Mouse (Mus musculus): ENCODE measurements around the gene Ror2. TPM values are rescaled to one million over a fixed set of nuclear protein-coding genes. Genes with fewer than 3 reads are reported as not detected.
"Not testable (repeated sequence)": the region's sequence is repeated elsewhere in the genome, so short reads cannot be mapped to it uniquely, and the experiment has no call there.

Gene Ror2
- total RNA-seq (2015) (not detected in 2 replicates), total RNA-seq (2017) (not detected in 2 replicates)

DNA sequence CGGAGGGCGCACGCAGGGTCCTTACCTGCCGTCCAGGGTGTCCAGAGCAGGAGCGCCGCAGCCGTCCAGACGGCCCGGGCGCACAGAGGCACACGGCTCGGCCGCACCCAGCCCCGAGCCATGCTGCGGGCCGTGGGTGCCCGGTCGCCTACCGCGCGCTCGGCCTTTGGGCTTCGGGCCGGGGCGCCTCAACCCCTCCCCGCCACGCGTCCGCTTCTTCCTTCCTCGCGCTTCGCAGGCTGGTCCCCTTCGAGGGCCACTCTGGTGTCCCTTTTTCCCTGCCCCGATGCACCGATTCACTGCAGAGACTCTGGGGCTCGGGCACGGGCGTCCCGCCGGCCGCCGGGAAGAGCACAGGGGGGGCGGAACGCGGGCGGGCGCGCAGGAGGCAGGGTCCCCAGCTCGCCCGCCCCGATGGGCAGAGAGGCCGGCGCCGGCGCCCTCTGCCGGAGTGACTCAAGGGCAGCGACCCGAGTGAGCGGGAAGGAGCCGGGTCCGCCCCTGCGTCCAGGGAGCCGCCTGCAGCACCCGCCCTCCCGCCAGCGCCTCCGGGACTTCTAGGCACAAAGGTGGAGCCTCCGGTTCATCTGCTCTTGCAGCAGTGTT lies at the start of gene Ror2:
Ror2 (minus strand) TSS at position 369 of the 606 bp plus-strand sequence.
- ATAC-seq (ENCODE audit: poor library complexity, severe bottlenecking), result no peak

DNA sequence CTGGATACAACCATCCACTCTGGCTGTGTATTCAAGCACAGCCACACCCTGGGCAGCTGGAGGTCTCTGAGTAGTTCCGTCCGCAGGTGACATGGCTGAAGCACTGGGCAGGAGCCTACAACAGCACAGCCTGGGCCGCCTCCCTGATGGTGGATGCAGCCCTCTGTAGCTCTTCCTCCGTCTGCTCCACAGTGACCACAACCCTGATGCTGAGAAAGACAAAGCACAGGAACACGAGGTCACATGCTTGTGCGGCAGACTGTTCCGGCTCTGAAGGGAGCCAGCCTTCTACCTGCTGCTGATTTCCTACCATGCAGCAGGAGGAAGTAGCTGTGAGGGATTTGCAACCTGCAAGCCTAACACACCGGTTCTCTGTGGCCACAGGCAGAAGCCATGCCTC lies 47.8 kb upstream of the Ror2 start:
- ATAC-seq (ENCODE audit: poor library complexity, severe bottlenecking), result no peak

DNA sequence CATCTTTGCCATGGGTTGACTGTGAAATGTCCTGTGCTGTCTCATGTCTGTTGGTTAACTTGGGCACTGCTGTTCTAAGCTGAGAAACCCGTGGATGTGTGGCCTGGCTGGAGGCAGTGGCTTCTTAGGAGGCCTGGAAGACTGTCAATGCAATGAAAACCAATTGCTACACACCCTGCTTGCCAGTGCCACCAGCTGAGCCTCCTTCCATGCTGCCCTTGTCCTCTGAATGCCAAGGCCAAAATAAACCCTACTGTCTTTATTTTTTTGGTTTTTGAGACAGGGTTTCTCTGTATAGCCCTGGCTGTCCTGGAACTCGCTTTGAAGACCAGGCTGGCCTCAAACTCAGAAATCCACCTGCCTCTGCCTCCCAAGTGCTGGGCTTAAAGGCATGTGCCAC lies 44.3 kb upstream of the Ror2 start:
- ATAC-seq (ENCODE audit: poor library complexity, severe bottlenecking), result no peak

DNA sequence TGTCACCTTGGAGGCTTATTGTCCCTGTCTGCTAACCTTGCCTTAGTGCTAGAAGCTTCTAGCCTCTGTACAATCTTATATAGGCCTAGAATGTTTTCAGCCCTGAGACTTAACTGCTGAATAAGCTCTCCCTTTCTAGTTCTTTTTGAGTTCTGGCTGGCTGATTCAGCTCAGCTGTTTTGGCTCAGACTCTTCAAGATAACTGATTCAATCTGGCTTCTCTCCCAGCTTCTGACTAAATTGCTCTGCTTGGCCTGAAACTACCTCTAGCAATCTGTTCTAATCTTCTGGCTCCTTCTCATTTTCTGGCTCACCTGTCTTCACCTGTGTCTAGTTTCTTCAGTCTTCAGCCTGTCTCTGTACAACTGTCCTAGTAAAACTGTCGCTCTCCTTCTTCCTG lies 39.6 kb upstream of the Ror2 start:
- ATAC-seq (ENCODE audit: poor library complexity, severe bottlenecking), result no peak

DNA sequence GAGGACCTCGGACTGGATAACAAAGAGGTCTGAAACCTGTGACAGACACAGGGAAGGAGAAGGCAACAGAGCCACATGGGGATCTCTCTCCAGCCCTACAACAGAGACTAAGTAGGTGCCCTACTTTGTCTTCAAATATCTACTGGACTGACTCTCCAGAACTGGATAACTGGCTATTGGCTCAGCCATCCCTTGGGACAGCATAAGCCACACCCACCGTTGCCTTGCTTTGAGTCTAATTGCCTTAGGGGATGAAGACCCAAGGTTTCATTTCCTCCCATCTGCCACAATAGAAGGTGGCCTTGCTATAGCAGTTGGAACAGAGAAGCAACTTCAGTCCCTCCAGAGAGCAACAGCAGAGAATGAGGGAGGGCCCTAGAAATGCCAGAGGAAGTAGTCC lies 37.7 kb upstream of the Ror2 start:
- no peak for ATAC-seq (ENCODE audit: poor library complexity, severe bottlenecking)

DNA sequence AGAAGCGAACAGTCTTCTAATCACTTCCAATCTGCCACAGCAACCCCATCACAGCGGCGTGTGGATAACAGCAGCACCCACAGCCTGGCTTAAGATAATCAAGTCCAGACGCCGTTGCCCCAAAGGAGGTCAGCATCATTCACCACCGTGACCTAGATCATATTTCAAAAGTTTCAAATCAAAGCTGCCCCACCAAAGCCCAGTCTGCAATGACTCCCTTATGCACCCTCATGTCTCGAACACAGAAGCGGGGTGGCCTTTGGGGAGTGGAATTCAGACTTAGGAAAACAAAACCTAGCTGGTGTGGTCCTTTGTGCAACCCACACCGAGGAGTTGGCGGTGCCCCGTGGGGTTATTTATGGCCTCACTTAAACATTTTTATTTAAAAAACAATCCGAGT lies 35.0 kb upstream of the Ror2 start:
- ATAC-seq (ENCODE audit: poor library complexity, severe bottlenecking), result no peak

DNA sequence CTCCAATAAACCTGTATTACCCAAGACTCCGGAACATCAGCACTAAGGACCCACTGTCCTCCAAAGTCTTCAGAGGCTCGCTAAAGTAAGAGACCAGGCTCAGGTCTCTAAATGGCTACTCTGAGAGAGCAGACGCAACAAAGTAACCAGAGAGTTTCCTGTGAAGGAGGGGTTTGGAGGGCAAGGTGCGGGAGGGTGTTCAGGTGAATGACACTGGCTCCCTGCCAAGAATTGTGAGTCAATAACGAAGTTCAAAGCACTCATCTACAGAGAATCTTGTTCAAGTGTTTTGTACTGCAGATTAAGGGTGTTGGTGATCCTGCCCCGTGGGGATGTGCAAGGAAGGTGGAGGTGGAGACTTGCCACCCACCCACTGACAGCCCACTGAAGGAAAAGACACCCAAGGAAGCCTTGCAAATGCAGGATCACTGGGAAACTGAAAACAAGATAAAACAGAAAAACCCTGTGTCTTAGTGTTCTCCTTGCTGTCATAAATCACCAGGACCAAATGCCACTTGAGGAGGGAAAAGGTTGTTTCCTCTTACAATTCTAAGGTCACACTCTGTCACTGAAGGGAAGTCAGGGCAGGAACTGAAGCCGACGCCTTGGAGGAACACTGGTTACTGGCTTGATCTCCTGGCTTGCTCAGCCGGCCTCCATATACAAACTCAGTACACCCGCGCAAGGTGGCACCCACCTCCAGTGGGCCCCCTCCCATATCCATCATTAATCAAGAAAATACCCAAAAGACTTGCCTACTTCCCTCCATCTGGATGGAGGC lies 30.8 kb upstream of the Ror2 start:
- ATAC-seq (ENCODE audit: poor library complexity, severe bottlenecking), result no peak

DNA sequence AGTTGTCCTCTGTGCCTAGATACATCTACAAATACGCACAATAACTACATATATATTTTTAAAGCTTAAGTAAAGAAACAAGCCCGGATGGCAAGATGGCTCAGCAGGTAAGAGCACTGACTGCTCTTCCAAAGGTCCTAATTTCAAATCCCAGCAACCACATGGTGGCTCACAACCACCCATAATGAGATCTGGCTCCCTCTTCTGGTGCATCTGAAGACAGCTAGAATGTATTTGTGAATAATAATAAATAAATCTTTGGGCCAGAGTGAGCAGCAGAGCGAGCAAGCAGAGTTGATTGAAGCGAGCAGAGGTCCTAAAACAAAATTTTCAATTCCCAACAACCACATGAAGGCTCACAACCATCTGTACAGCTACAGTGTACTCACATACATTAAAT lies 29.8 kb upstream of the Ror2 start:
- not testable (repeated sequence) for ATAC-seq (ENCODE audit: poor library complexity, severe bottlenecking)

DNA sequence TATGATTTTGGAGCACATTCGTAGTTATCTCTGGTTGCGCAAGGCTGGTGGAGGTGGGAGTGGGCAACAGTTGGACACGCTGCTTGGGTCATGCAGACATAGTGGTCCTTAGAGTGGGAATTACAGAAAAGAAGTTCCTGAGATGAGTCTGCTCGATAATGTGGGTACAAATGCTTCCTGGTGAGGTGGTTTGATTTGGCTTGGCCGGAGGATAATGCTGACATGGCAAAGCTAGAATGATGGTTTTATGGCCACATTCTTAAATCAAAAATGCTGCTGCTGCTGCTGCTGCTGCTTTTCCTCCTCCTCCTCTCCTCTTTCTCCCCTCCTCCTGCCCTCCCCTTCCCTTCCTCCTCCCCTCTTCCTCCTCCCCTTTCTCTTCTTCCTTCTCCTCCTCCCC lies 24.5 kb upstream of the Ror2 start:
- ATAC-seq (ENCODE audit: poor library complexity, severe bottlenecking), result no peak

DNA sequence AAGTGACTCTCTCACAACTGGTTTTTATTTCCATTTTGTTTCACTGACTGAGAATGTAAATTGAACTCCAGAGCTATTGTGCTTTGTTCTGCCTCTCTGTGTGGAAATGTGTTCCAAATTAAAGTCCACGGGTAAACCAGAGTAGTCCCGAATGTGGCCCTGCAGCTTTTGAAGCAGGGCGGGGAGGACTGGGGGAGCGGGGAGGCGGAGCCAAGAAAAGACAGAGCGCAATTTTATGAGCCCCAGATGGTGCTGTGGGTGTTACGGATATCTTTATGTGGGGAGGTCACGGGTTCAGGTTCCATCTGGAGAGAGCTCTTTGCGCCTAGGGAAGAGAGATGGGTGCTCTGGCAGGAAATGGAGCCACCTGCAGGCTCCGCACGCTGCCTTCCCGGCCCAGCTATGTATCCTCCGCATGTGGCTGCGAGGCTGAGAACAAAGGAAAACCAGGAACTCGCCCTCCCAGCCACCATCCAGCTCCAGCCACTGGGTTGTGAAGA lies 23.8 kb upstream of the Ror2 start:
- no peak for ATAC-seq (ENCODE audit: poor library complexity, severe bottlenecking)

DNA sequence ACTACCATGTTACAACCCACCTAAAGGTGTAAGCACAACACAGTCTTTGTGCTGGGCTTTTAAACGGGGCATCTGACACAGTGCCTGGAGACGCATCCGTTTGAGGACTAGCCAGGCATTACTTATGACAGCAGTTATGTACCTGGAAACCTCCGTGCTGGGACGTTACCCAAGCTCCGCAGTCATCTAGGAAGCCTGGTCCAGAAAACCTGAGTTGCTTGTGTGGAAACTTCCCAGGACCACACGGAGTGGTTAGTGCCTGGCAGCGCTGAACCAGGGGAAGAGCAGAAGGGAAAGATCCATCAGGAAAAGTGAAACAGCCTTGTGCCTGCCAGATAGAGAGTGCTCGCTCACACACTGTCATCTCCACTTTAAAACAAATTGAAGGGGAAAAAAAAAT lies 23.2 kb upstream of the Ror2 start:
- ATAC-seq (ENCODE audit: poor library complexity, severe bottlenecking), result no peak

DNA sequence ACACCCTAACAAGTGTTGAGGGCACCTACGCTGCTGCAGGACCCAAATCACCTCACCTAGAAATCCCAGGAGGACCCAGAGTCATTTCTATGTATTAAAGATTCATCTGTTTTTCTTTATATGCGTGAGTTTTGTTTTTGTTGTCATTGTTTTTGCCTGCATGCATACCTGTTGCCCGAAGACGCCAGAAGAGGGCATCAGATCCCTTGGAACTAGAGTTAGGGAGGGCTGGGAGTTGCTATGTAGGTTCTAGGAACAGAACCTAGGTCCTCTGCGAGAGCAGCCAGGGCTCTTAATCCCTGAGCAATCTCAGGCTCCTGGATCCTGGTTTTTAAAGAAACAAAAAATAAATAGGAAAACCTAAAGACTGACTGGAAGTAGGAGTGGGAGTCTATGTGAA lies 20.9 kb upstream of the Ror2 start:
- no peak for ATAC-seq (ENCODE audit: poor library complexity, severe bottlenecking)

DNA sequence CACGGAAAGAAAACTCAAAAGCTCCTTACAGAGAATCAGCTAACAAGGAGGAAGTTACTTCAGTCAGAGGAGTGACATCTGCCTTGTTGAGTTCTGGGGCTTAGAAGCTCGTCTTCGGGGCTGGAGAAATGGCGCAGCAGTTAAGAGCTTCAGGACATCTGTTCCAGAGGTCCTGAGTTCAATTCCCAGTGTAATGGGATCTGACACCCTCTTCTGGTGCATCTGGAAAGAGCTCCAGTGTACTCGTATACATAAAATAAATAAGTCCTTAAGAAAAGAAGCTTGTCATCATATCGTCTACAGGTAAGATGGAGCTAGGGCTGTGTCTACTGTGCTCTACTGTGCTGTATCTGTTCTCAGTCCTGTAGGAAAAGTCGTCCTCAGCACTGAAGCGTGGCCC lies 19.3 kb upstream of the Ror2 start:
- no peak for ATAC-seq (ENCODE audit: poor library complexity, severe bottlenecking)

DNA sequence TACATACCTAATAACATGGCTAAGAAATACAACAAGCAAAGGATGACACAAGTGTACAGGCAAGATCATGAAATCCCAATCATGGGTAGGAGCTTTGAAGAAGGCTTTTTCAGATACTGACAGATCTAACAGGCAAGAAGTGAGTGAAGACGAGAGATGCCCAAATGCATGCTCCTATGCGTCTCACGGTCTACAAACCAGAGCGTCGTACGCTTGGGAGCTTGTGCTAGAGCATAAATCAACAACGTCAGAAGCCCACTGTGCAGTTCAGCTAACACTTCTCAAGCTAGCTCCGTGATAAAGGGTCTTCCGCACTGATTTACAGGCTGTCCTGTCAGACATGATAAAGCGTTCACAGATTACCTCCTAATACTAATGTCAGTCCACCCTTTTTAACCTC lies 16.8 kb upstream of the Ror2 start:
- ATAC-seq (ENCODE audit: poor library complexity, severe bottlenecking), result no peak

DNA sequence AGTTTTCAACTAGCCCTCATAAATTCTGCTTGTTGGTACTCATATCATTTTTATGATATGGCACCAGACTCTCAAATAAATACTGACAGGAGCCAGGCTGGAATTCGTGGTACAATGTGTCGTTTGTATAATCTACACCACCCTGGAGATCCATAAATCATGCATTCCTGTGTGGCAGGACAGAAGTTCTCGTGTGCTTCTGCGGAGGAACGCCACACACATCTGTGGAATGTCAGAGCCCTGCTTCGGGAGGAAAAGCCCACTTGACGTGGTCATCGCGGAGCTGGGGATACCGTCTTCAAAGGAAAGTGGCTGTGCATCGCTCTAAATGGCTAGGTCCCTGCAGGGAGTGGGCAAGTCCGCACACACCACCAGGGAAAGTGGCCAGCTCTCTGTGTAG lies 7.1 kb upstream of the Ror2 start:
- ATAC-seq (ENCODE audit: poor library complexity, severe bottlenecking), result no peak

DNA sequence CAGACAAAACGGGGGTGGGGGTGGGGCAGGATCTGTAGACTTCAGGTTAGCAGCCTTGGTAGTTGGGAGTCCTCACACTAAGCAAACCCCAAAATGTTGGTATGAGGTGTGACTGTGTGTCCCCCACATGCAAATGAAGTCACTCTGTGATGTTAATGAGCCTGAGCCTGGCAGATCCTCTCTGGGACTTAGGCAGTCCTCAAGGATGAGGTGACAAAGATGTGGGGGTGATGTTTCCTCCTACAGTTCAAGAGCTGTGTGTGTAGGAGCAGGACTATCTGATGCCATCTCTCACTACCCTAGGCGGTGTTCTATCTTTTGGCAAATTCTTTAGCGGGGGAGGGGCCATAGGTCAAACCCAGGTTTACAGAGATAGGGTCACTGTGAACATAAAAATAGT lies 6.3 kb upstream of the Ror2 start:
- no peak for ATAC-seq (ENCODE audit: poor library complexity, severe bottlenecking)

DNA sequence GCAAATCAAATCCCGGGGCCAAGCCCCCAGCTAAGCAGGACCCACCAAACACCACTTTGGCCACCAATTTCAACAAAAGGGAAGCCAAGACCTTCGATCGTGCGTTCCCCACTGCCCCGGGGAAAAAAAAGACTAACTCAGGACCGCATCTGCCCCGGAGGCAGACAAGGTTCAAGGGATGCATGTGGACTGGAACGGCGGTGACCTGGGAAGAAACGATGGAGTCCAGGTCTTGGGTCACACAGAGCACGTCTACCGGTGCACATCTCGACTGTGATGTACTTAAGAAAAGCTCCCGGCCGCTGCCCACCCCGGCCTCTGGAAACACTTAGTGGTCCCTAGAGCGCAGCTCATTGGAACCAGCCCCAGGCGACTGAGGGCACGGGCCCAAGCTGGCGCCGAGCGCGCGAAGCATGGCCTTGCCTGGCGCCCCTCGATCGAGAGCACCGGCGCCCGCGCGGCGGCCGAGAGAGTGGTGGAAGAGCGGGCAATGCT lies 616 bp downstream of the Ror2 start:
- no peak for ATAC-seq (ENCODE audit: poor library complexity, severe bottlenecking)

DNA sequence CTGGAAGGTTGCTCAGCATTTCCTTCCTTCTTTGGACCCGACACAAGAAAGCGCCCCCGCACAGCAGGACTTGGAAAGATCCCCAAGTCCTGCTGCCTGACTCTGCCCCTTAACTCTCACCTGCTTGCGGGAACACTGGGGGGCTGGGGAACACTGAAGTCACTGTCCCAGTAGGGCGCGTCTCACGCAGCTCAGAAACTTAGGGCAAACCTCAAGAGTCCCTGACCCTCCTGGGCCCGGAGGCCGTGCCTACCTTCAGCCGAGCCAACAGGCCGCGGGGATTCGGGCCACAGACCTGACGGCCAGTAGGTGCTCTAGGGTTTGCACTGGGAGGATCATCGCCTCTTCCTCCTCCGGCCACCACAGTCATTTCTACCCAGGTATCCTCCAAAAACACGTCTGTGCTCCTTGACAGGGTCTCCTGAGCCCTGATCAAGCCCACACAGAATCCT lies 1.2 kb downstream of the Ror2 start:
- no peak for ATAC-seq (ENCODE audit: poor library complexity, severe bottlenecking)

DNA sequence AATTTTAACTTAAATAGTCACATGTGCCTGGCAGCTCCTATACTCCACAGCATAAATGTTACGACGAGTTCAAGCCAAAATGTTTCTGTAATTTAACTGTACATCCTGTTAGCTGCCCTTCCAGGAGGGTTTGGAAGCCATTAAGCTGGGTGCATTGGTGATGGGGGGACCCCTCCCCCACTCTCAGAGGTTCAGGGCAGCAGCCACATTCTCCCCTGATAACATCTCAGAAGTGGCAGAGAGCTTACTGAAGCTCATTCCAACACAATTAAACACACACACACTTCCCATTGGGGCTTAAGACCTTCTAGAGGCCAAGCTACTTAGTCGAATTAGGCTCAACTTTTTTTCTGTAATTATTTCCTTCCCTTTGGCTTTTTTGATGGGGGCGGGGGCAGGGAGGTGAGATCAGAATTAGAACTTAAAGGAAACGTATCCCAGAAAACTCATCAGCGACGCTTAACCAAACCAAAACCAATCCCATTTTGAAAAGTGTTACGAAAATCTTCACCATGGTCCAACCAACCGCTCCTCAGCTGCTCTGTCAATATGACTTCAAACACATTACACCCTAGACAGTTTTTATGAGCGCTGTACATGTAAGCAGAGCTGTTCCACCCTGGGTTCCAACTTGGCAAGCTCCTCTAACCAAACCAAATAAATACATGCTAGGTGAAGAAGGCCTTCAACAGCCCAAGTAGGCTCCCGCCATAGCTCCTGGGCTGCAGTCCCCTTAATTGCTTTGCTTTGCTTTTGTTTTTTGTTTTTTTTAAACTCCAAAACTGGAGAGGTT lies 4.1 kb downstream of the Ror2 start:
- ATAC-seq (ENCODE audit: poor library complexity, severe bottlenecking), result no peak

DNA sequence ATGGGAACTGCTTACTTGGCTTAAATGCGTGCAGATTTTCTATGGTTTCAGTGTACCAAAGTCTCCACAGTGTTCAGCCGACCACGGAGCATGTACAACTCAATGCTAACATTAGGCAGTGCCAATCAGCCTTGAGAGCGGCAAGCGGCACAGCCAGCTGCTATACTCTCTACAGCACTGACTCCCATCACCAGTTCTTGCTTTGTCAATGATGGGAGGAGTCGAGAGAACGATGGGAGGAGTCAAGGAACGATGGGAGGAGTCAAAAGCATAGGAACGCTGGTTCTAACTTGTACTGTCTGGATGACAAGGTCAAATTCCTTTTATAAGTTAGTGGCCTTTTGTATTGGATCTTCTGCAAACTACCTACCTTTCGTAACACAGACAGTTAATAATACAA lies 7.0 kb downstream of the Ror2 start:
- no peak for ATAC-seq (ENCODE audit: poor library complexity, severe bottlenecking)

DNA sequence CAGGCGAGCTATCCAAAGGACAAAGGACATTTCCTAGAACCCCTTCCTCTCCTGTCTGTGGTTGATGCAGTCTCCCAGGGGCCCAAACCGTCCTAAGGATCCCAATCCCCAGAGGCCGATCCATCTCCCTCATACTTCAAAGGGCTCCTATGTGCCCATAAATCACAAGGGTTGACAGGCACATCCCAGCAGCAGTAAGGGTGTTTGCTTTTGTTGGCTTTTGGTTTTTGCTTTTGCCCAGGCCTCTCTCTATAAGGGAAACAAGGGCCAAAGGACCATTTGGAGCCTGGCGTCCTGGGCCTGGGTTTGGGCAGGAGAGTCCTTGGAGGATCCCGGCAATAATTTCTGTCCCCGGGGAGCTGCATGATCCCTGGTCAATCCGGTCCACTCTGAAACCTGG lies 9.5 kb downstream of the Ror2 start:
- no peak for ATAC-seq (ENCODE audit: poor library complexity, severe bottlenecking)

DNA sequence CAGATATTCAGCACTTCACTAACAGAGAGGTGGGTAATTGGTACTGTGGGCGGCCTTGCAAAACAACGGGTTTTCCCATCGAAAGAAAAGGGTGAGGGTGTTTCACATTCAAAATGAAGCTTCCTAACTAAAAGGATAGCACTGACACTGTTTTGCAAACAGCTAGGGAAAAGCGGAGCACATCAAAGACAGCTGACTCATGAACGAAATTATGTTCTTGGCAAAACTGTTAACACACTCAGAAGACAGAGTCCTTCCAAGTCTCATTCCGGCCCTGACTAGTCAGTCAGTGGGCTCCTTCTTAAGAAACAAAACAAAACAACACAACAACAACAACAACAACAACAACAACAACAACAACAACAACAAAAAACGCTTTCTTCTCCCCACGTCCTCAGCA lies 10.1 kb downstream of the Ror2 start:
- no peak for ATAC-seq (ENCODE audit: poor library complexity, severe bottlenecking)

Measured in megakaryocyte, adult 5-6 weeks (primary cell).